Mouse (Mus musculus): ENCODE data around the gene Syne1. TPM values are rescaled to one million over a fixed set of nuclear protein-coding genes. Genes with fewer than 3 reads are reported as not detected.

Gene Syne1
- total and polyA plus RNA-seq, 2 experiments from 2014 or later: 18.7 to 93.3 TPM

DNA sequence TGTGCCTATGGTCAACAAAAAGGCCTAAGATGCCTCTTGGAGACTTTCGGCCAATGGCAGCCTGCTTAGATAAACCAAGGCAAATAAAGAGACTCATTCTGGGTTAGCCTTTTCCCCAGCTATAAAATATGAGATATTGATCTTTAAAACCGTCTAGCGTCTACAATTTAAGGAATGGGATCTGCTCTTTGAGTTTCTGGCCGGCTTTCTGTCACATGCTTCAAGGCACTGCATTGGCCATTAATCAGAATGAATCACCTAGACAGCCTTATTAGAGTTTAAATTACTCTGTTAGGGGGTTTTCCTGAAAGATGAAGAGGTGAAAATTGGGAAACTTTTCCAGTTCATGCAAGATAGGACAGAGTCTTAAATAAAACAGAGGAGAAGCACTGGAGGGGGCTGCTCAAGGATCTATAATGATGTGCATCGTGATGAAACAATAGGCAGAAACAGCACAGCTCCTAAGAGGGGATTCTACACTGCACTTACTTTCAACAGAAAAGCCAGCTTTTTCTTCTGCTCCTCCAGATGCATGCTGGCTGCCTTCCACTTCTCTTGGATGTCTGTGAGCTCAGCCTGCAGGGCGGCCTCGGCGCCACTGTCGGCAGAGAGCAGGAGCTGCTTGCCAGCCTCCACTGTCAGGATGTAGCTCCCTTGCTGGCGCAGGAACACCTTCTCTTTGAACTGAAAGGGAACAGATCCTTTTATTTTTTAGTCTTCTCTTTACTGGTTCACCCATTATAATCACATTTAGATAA lies 454.1 kb downstream of the Syne1 start:
- Histone ChIP-seq H3K4me1 (ENCODE audit: insufficient read depth, low read length) (no peaks in the 10 kb centered on the region), H3K9me3 (ENCODE audit: low read length) (no peaks in the 10 kb centered on the region), H3K9ac (replicated peaks; ENCODE audit: low read length) (no peak overlapping the region), H3K4me3 (ENCODE audit: low read length) (no peak overlapping the region), H3K36me3 (ENCODE audit: insufficient read depth, low read length) (peaks cover 11% of the 10 kb centered on the region; the same call in 1 of the 2 replicates), H3K27me3 (ENCODE audit: insufficient read depth, low read length) (no peaks in the 10 kb centered on the region), H3K4me2 (ENCODE audit: low read depth, low read length) (no peak overlapping the region), H3K27ac (no peak overlapping the region)
- ATAC-seq: no peak
- no peak for TF ChIP-seq CTCF (IDR thresholded peaks at IDR 0.05; ENCODE audit: low read depth)
- WGBS: 71% methylated on average over 10 of the region's 10 CpGs
- peak; percentile 54 for DNase-seq (ENCODE audit: low spot score)

DNA sequence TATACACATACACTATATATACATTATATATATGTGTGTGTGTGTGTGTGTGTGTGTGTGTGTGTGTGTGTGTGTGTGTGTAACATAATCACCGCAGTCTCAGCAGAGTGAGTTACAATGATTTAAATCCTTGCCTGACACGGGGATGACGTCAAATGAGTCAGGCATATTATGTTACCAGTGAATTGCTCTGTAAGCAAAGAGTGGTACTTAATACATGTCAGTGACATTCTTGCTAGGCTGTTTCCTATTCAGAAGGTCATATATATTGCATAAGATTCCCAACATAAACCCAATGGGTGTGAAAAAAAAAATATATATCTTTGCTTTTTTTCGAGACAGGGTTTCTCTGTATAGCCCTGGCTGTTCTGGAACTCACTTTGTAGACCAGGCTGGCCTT lies 462.1 kb downstream of the Syne1 start:
- Histone ChIP-seq H3K27me3 (ENCODE audit: insufficient read depth, low read length) (no peaks in the 10 kb centered on the region), H3K4me1 (ENCODE audit: insufficient read depth, low read length) (no peaks in the 10 kb centered on the region), H3K9ac (replicated peaks; ENCODE audit: low read length) (no peak overlapping the region), H3K9me3 (ENCODE audit: low read length) (no peaks in the 10 kb centered on the region), H3K4me3 (ENCODE audit: low read length) (no peak overlapping the region), H3K27ac (no peak overlapping the region), H3K4me2 (ENCODE audit: low read depth, low read length) (no peak overlapping the region), H3K36me3 (ENCODE audit: insufficient read depth, low read length) (0 out of 2 replicates have a peak, but pooled peaks cover 3% of the 10 kb centered on the region)
- WGBS: 91% methylated on average over 4 of the region's 4 CpGs
- TF ChIP-seq CTCF (IDR thresholded peaks at IDR 0.05; ENCODE audit: low read depth): no peak
- DNase-seq (ENCODE audit: low spot score): no peak
- ATAC-seq: no peak

DNA sequence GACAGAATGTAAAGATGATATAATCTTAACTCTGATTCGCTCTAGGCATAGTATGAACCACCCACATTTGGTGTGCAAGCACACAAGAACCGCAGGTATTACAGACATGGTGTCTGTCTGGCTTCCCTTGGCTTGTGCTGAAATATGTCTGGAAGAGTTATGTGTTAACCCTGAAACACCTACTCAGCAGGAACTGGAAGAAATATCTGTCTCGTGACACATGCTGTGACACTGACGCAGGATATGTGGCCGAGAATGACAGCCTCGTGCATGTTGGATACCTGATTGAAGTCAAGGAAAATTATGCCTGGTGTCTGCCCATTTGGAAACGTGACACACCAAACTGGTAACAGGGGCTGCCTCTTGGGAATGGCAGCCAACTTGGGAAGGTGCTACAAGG lies 463.9 kb downstream of the Syne1 start:
- Histone ChIP-seq H3K27ac (no peak overlapping the region), H3K4me1 (ENCODE audit: insufficient read depth, low read length) (no peaks in the 10 kb centered on the region), H3K4me3 (ENCODE audit: low read length) (no peak overlapping the region), H3K4me2 (ENCODE audit: low read depth, low read length) (no peak overlapping the region), H3K9me3 (ENCODE audit: low read length) (no peaks in the 10 kb centered on the region), H3K27me3 (ENCODE audit: insufficient read depth, low read length) (no peaks in the 10 kb centered on the region), H3K9ac (replicated peaks; ENCODE audit: low read length) (no peak overlapping the region), H3K36me3 (ENCODE audit: insufficient read depth, low read length) (0 out of 2 replicates have a peak, but pooled peaks cover 8% of the 10 kb centered on the region)
- DNase-seq (ENCODE audit: low spot score) (no peak), ATAC-seq (no peak)
- no peak for TF ChIP-seq CTCF (IDR thresholded peaks at IDR 0.05; ENCODE audit: low read depth)
- 85% methylated on average over 7 of the region's 7 CpGs for WGBS

DNA sequence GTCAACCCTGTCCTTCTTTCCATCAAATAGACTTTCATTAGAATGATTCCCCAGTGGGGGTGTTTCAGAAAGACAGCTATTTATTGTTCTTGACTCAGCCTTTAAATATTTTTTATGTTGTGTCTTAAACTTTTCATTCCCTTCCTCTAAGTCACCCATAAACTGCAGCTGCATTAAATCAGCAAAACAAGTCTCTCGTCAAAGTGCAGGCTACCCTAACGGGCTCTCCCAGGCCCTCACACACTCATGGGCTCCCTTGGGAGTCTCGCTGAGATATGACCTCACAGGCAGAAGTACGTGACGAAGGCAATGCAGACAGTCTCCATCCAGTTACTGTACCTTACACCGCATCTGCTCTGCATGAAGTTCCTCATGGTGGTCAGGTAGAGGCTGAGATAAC lies 465.0 kb downstream of the Syne1 start:
- H3K36me3 ChIP-seq (ENCODE audit: insufficient read depth, low read length): 0 out of 2 replicates have a peak, but pooled peaks cover 8% of the 10 kb centered on the region
- no peak overlapping the region for H3K4me3 ChIP-seq (ENCODE audit: low read length)
- no peaks in the 10 kb centered on the region for H3K27me3 ChIP-seq (ENCODE audit: insufficient read depth, low read length)
- H3K27ac ChIP-seq: no peak overlapping the region
- H3K4me1 ChIP-seq (ENCODE audit: insufficient read depth, low read length): no peaks in the 10 kb centered on the region
- H3K4me2 ChIP-seq (ENCODE audit: low read depth, low read length): no peak overlapping the region
- no peak for TF ChIP-seq CTCF (IDR thresholded peaks at IDR 0.05; ENCODE audit: low read depth)
- no peak for ATAC-seq
- H3K9me3 ChIP-seq (ENCODE audit: low read length): no peaks in the 10 kb centered on the region
- no peak overlapping the region for H3K9ac ChIP-seq (replicated peaks; ENCODE audit: low read length)
- no peak for DNase-seq (ENCODE audit: low spot score)
- 87% methylated on average over 6 of the region's 6 CpGs for WGBS

DNA sequence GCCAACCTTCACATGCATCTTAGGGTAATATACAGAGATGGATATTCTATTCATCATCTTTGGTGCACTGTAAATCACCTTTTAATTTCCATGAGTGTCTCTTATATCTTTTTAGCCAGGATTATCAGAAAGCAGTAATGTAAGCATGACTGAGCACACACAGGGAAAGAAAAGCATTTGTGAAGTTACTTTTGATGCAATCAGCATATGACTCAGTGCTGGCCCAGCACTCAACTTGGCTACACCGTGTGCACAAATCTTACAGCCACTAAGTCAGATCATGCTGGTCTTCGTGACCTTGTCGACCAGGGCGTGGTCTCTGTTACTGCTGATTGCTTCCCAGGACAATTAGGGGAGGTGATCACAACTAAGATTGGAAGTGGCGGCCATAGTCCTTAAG lies 465.5 kb downstream of the Syne1 start:
- no peak overlapping the region for H3K4me2 ChIP-seq (ENCODE audit: low read depth, low read length)
- no peak overlapping the region for H3K9ac ChIP-seq (replicated peaks; ENCODE audit: low read length)
- H3K27ac ChIP-seq: no peak overlapping the region
- H3K27me3 ChIP-seq (ENCODE audit: insufficient read depth, low read length): no peaks in the 10 kb centered on the region
- DNase-seq (ENCODE audit: low spot score) (no peak), ATAC-seq (no peak)
- no peak overlapping the region for H3K4me3 ChIP-seq (ENCODE audit: low read length)
- H3K36me3 ChIP-seq (ENCODE audit: insufficient read depth, low read length): 0 out of 2 replicates have a peak, but pooled peaks cover 8% of the 10 kb centered on the region
- H3K4me1 ChIP-seq (ENCODE audit: insufficient read depth, low read length): no peaks in the 10 kb centered on the region
- TF ChIP-seq CTCF (IDR thresholded peaks at IDR 0.05; ENCODE audit: low read depth): no peak
- H3K9me3 ChIP-seq (ENCODE audit: low read length): no peaks in the 10 kb centered on the region
- 96% methylated on average over 5 of the region's 5 CpGs for whole genome bisulfite sequencing

DNA sequence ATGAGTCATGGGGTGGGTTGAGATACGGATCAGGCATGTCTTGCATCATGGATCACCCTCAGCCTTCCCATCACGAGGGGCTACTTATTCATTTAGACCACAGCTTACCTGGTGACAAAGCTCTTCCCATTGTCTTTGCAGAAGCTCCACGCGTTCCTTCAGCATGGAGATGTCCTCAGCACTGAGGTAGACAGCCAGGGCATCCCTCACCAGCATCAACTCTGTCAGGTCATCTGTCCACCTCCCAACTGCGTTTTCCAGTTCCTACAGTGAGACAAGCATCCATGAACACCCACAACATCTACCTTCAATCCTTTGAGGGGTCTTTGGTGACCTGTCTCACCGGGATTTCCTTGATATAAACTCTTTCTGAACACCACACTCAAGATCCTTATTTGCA lies 467.6 kb downstream of the Syne1 start:
- H3K9me3 ChIP-seq (ENCODE audit: low read length): no peaks in the 10 kb centered on the region
- H3K27me3 ChIP-seq (ENCODE audit: insufficient read depth, low read length): no peaks in the 10 kb centered on the region
- no peak overlapping the region for H3K27ac ChIP-seq
- ATAC-seq (no peak), DNase-seq (ENCODE audit: low spot score) (no peak)
- no peak overlapping the region for H3K9ac ChIP-seq (replicated peaks; ENCODE audit: low read length)
- TF ChIP-seq CTCF (IDR thresholded peaks at IDR 0.05; ENCODE audit: low read depth): no peak
- 86% methylated on average over 6 of the region's 6 CpGs for WGBS
- 0 out of 2 replicates have a peak, but pooled peaks cover 8% of the 10 kb centered on the region for H3K36me3 ChIP-seq (ENCODE audit: insufficient read depth, low read length)
- H3K4me1 ChIP-seq (ENCODE audit: insufficient read depth, low read length): no peaks in the 10 kb centered on the region
- no peak overlapping the region for H3K4me3 ChIP-seq (ENCODE audit: low read length)
- no peak overlapping the region for H3K4me2 ChIP-seq (ENCODE audit: low read depth, low read length)

DNA sequence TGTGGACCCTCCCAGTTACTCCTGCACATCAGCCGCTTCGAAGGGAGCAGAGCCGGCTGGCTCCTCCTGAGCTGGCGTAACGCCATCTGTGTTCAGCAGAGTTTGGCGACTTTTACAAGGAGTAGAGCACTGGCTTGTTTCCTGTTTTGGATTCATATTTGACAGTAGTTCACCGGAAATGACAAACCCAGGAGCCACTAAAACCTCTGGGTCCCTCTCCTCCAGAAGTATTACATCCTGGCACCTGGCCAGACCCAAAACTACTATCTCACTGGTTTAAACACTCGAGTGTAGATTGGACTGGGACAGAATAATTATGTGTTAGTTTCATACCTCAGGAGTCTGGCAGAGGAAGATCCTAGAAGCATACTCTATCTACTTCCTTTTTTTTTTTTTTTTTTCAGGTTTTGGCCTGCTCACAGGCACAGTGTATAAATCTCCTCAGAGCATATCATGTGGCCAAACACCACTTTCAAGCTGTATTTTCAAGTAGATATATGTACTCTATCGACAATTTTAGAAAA lies 471.3 kb downstream of the Syne1 start:
- Histone ChIP-seq H3K9me3 (ENCODE audit: low read length) (no peaks in the 10 kb centered on the region), H3K4me2 (ENCODE audit: low read depth, low read length) (no peak overlapping the region), H3K36me3 (ENCODE audit: insufficient read depth, low read length) (0 out of 2 replicates have a peak, but pooled peaks cover 9% of the 10 kb centered on the region), H3K9ac (replicated peaks; ENCODE audit: low read length) (no peak overlapping the region), H3K4me1 (ENCODE audit: insufficient read depth, low read length) (no peaks in the 10 kb centered on the region), H3K4me3 (ENCODE audit: low read length) (no peak overlapping the region), H3K27me3 (ENCODE audit: insufficient read depth, low read length) (no peaks in the 10 kb centered on the region), H3K27ac (no peak overlapping the region)
- DNase-seq (ENCODE audit: low spot score) (peak; percentile 51), ATAC-seq (0 out of 2 replicates have a peak, but pooled peaks have one; percentile 10)
- WGBS: 46% methylated on average over 9 of the region's 9 CpGs
- no peak for TF ChIP-seq CTCF (IDR thresholded peaks at IDR 0.05; ENCODE audit: low read depth)
